Mouse (Mus musculus) CH12.LX (cell line): ENCODE results near the gene Reck. TPM values are rescaled to one million over a fixed set of nuclear protein-coding genes. Genes with fewer than 3 reads are reported as not detected.

ENCODE experiments used
- DNase-seq: peaks from one replicate; pipeline ENCODE4 v3.0.0-alpha.2; 2013; ENCODE audit errors: extremely low read depth
- H3K27ac ChIP-seq: 2 replicates; pipeline ENCODE4 v1.5.1; 2012; ENCODE audit warnings: low read depth, mild to moderate bottlenecking, control low read depth, moderate library complexity; ENCODE audit not compliant: insufficient read depth
- H3K27me3 ChIP-seq: replicated peaks from 2 replicates; pipeline ENCODE3; 2012; ENCODE audit warnings: inconsistent platforms
- H3K36me3 ChIP-seq, 2 experiments: replicated peaks in 1 of 2; 2 replicates each; pipeline versions ENCODE3 to v1.6.1; 2012; ENCODE audit warnings: inconsistent platforms in 1 of 2, low read length in 1 of 2, mild to moderate bottlenecking in 1 of 2, mixed read lengths in 1 of 2, moderate library complexity in 1 of 2; ENCODE audit not compliant: control insufficient read depth in 1 of 2, insufficient read depth in 1 of 2
- H3K4me1 ChIP-seq, 2 experiments: 2 replicates each; pipeline ENCODE4 v1.6.1; 2012; ENCODE audit warnings: inconsistent platforms in 1 of 2, moderate library complexity in 1 of 2; ENCODE audit not compliant: insufficient read depth in 2 of 2, control insufficient read depth in 1 of 2
- H3K4me2 ChIP-seq: 2 replicates; pipeline ENCODE4 v1.6.1; 2012; ENCODE audit warnings: low read depth, mild to moderate bottlenecking, control low read depth; ENCODE audit not compliant: poor library complexity, insufficient read depth, severe bottlenecking
- H3K4me3 ChIP-seq, 3 experiments: fragments of 150-350 bp in 1 of 3; sonication (generic) in 1 of 3; replicated peaks in 1 of 3; 2 replicates each; pipeline versions ENCODE3 to v1.5.1; 2011 to 2012; ENCODE audit warnings: low read depth in 2 of 3, low read length in 2 of 3, mild to moderate bottlenecking in 2 of 3, moderate library complexity in 2 of 3, control low read depth in 1 of 3, improper control_type of control experiment in 1 of 3, inconsistent platforms in 1 of 3, mixed read lengths in 1 of 3; ENCODE audit not compliant: poor library complexity in 1 of 3
- H3K79me2 ChIP-seq: replicated peaks from 2 replicates; pipeline ENCODE4 v1.6.1; 2012; ENCODE audit warnings: mild to moderate bottlenecking, moderate library complexity; ENCODE audit not compliant: control insufficient read depth, poor library complexity, insufficient read depth, severe bottlenecking; ENCODE audit errors: extremely low read depth
- H3K9ac ChIP-seq: 2 replicates; pipeline ENCODE4 v1.6.1; 2012; ENCODE audit warnings: low read depth, mild to moderate bottlenecking, control low read depth, moderate library complexity; ENCODE audit not compliant: insufficient read depth
- H3K9me3 ChIP-seq: replicated peaks from 2 replicates; pipeline ENCODE3; 2012; ENCODE audit warnings: low read length, inconsistent platforms, mixed read lengths
- BHLHE40 ChIP-seq: IDR thresholded peaks from 2 replicates; pipeline ENCODE4 v1.6.1; 2011; ENCODE audit warnings: mild to moderate bottlenecking, low read depth, low read length, improper control_type of control experiment
- CHD1 ChIP-seq: IDR thresholded peaks from 2 replicates; pipeline ENCODE4 v1.6.1; 2012; ENCODE audit warnings: low read depth, low read length, improper control_type of control experiment, inconsistent platforms
- CHD2 ChIP-seq: IDR thresholded peaks from 2 replicates; pipeline ENCODE4 v1.6.1; 2011; ENCODE audit warnings: low read length, improper control_type of control experiment
- CTCF ChIP-seq, 2 experiments: IDR thresholded peaks in 1 of 2; conservative IDR thresholded peaks in 1 of 2; 2 replicates each; pipeline ENCODE4 v1.5.1; 2011 to 2012; ENCODE audit warnings: low read depth in 2 of 2, low read length in 2 of 2, improper control_type of control experiment in 1 of 2, inconsistent platforms in 1 of 2, mild to moderate bottlenecking in 1 of 2, moderate library complexity in 1 of 2
- E2F4 ChIP-seq: IDR thresholded peaks from 2 replicates; pipeline ENCODE4 v1.6.1; 2011; ENCODE audit warnings: low read depth, low read length, improper control_type of control experiment; ENCODE audit not compliant: insufficient replicate concordance
- ELF1 ChIP-seq: IDR thresholded peaks from 2 replicates; pipeline ENCODE4 v1.6.1; 2014; ENCODE audit warnings: low read depth, mild to moderate bottlenecking, inconsistent platforms, low read length, improper control_type of control experiment
- EP300 ChIP-seq: IDR thresholded peaks from 2 replicates; pipeline ENCODE4 v1.6.1; 2011; ENCODE audit warnings: low read length, improper control_type of control experiment
- ETS1 ChIP-seq: conservative IDR thresholded peaks from 2 replicates; pipeline ENCODE4 v1.6.1; 2012; ENCODE audit warnings: low read depth, mild to moderate bottlenecking, inconsistent platforms, low read length, improper control_type of control experiment, moderate library complexity
- GABPA ChIP-seq: IDR thresholded peaks from 2 replicates; pipeline ENCODE4 v1.6.1; 2012; ENCODE audit warnings: low read depth, low read length, improper control_type of control experiment, inconsistent platforms; ENCODE audit not compliant: insufficient replicate concordance
- HCFC1 ChIP-seq: IDR thresholded peaks from 2 replicates; pipeline ENCODE4 v1.6.1; 2012; ENCODE audit warnings: low read depth, mild to moderate bottlenecking, inconsistent platforms, low read length, improper control_type of control experiment
- IRF4 ChIP-seq: IDR thresholded peaks from 2 replicates; pipeline ENCODE4 v1.6.1; 2014; ENCODE audit warnings: low read depth, mild to moderate bottlenecking, inconsistent platforms, low read length, improper control_type of control experiment
- JUN ChIP-seq: IDR thresholded peaks from 2 replicates; pipeline ENCODE4 v1.6.1; 2011; ENCODE audit warnings: low read depth, mild to moderate bottlenecking, low read length, improper control_type of control experiment, moderate library complexity; ENCODE audit not compliant: insufficient read depth
- JUND ChIP-seq: conservative IDR thresholded peaks from 2 replicates; pipeline ENCODE4 v1.6.1; 2011; ENCODE audit warnings: low read depth, low read length, improper control_type of control experiment
- KAT2A ChIP-seq: IDR thresholded peaks from 2 replicates; pipeline ENCODE4 v1.6.1; 2012; ENCODE audit warnings: low read length, improper control_type of control experiment, inconsistent platforms; ENCODE audit not compliant: insufficient replicate concordance
- MAFK ChIP-seq: IDR thresholded peaks from 2 replicates; pipeline ENCODE4 v1.6.1; 2011; ENCODE audit warnings: low read length, improper control_type of control experiment; ENCODE audit not compliant: insufficient replicate concordance
- MAX ChIP-seq: IDR thresholded peaks from 2 replicates; pipeline ENCODE4 v1.6.1; 2011; ENCODE audit warnings: low read length, improper control_type of control experiment
- MAZ ChIP-seq: IDR thresholded peaks from 2 replicates; pipeline ENCODE4 v1.6.1; 2012; ENCODE audit warnings: low read depth, mild to moderate bottlenecking, inconsistent platforms, low read length, improper control_type of control experiment, moderate library complexity
- MEF2A ChIP-seq: IDR thresholded peaks from 2 replicates; pipeline ENCODE4 v1.6.1; 2014; ENCODE audit warnings: low read depth, mild to moderate bottlenecking, inconsistent platforms, low read length, improper control_type of control experiment, borderline replicate concordance
- MXI1 ChIP-seq: IDR thresholded peaks from 2 replicates; pipeline ENCODE4 v1.6.1; 2011; ENCODE audit warnings: mild to moderate bottlenecking, low read depth, low read length, improper control_type of control experiment
- MYC ChIP-seq: IDR thresholded peaks from 2 replicates; pipeline ENCODE4 v1.6.1; 2011; ENCODE audit warnings: low read depth, mild to moderate bottlenecking, improper control_type of control experiment, low read length
- NELFE ChIP-seq: IDR thresholded peaks from 2 replicates; pipeline ENCODE4 v1.6.1; 2011; ENCODE audit warnings: low read depth, low read length, improper control_type of control experiment
- NRF1 ChIP-seq: IDR thresholded peaks from 2 replicates; pipeline ENCODE4 v1.6.1; 2014; ENCODE audit warnings: low read depth, mild to moderate bottlenecking, inconsistent platforms, low read length, improper control_type of control experiment, moderate library complexity
- PAX5 ChIP-seq: IDR thresholded peaks from 2 replicates; pipeline ENCODE4 v1.6.1; 2012; ENCODE audit warnings: low read length, inconsistent platforms, mixed read lengths
- POLR2A ChIP-seq: IDR thresholded peaks from 2 replicates; pipeline ENCODE4 v1.6.1; 2011; ENCODE audit warnings: low read depth, mild to moderate bottlenecking, improper control_type of control experiment, low read length
- RAD21 ChIP-seq: IDR thresholded peaks from 2 replicates; pipeline ENCODE4 v1.6.1; 2011; ENCODE audit warnings: low read depth, mild to moderate bottlenecking, low read length, improper control_type of control experiment, moderate library complexity
- RCOR1 ChIP-seq: conservative IDR thresholded peaks from 2 replicates; pipeline ENCODE4 v1.6.1; 2012; ENCODE audit warnings: low read depth, mild to moderate bottlenecking, inconsistent platforms, low read length, improper control_type of control experiment
- SIN3A ChIP-seq: IDR thresholded peaks from 2 replicates; pipeline ENCODE4 v1.6.1; 2012; ENCODE audit warnings: low read length, improper control_type of control experiment, inconsistent platforms
- SMC3 ChIP-seq: IDR thresholded peaks from 2 replicates; pipeline ENCODE4 v1.6.1; 2011; ENCODE audit warnings: low read depth, low read length, improper control_type of control experiment
- TBP ChIP-seq: conservative IDR thresholded peaks from 2 replicates; pipeline ENCODE4 v1.6.1; 2011; ENCODE audit warnings: low read depth, low read length, improper control_type of control experiment
- TCF12 ChIP-seq: IDR thresholded peaks from 2 replicates; pipeline ENCODE4 v1.6.1; 2014; ENCODE audit warnings: low read depth, mild to moderate bottlenecking, inconsistent platforms, low read length, improper control_type of control experiment
- UBTF ChIP-seq: IDR thresholded peaks from 2 replicates; pipeline ENCODE4 v1.6.1; 2012; ENCODE audit warnings: low read depth, mild to moderate bottlenecking, inconsistent platforms, low read length, improper control_type of control experiment, moderate library complexity
- USF1 ChIP-seq: IDR thresholded peaks from 2 replicates; pipeline ENCODE4 v1.6.1; 2014; ENCODE audit warnings: low read depth, mild to moderate bottlenecking, inconsistent platforms, low read length, improper control_type of control experiment
- USF2 ChIP-seq: conservative IDR thresholded peaks from 2 replicates; pipeline ENCODE4 v1.6.1; 2011; ENCODE audit warnings: low read depth, low read length, improper control_type of control experiment
- ZC3H11A ChIP-seq: IDR thresholded peaks from 2 replicates; pipeline ENCODE4 v1.6.1; 2012; ENCODE audit warnings: low read depth, mild to moderate bottlenecking, inconsistent platforms, low read length, improper control_type of control experiment
- ZKSCAN1 ChIP-seq: IDR thresholded peaks from 2 replicates; pipeline ENCODE4 v1.6.1; 2012; ENCODE audit warnings: low read depth, inconsistent platforms, low read length, improper control_type of control experiment, borderline replicate concordance
- ZMIZ1 ChIP-seq: IDR thresholded peaks from 2 replicates; pipeline ENCODE4 v1.6.1; 2012; ENCODE audit warnings: low read depth, mild to moderate bottlenecking, inconsistent platforms, low read length, improper control_type of control experiment
- ZNF384 ChIP-seq: IDR thresholded peaks from 2 replicates; pipeline ENCODE4 v1.6.1; 2012; ENCODE audit warnings: low read depth, low read length, improper control_type of control experiment, inconsistent platforms
- dilution Hi-C: fragments of 300-500 bp; cut with MboI; formaldehyde crosslinking; loops from 2 replicates; pipeline ENCODE4 v1.14.3; 2020; ENCODE audit warnings: low sequenced_read_pairs; ENCODE audit not compliant: extremely low pct_unique_long_range_greater_than_20kb, extremely low pct_ligation_motif_present
- in situ Hi-C: fragments of 300-500 bp; cut with MboI; formaldehyde crosslinking; loops from 3 replicates; pipeline ENCODE4 v1.14.3; 2019; ENCODE audit warnings: low sequenced_read_pairs, low pct_ligation_motif_present, low pct_unique_long_range_greater_than_20kb, mixed read lengths
- polyA plus RNA-seq: library from polyadenylated mRNA; unstranded; fragments of >175 nt; gene quantifications from 2 replicates; pipeline ENCODE4 v1.2.1, GENCODE M21; 2012; ENCODE audit warnings: low read depth; ENCODE audit not compliant: insufficient read length
- total RNA-seq, 2 experiments: library from RNA; depleted of rRNA; stranded (reverse); fragments of 300-350 nt in 1 of 2; fragments of >200 nt in 1 of 2; gene quantifications; 2 replicates each; pipeline ENCODE4 v1.2.3; 2012 to 2014

Reck gene
- total and polyA plus RNA-seq, 3 experiments = 0.44 to 1.8 (median 0.68) TPM

- peak; percentile 84 for DNase-seq
- H3K27ac ChIP-seq = peak overlapping the region; percentile 95
- H3K79me2 ChIP-seq = peaks cover 3% of the 10 kb centered on the region; the same call in 1 of the 2 replicates
- H3K9ac ChIP-seq = peak overlapping the region; percentile 65
- no peaks in the 10 kb centered on the region for H3K27me3 ChIP-seq
- no peaks in the 10 kb centered on the region for H3K9me3 ChIP-seq
- dilution Hi-C loops (no loop called here), in situ Hi-C loops (no loop called here)
- peak overlapping the region; percentile 10 to 55 (median 29) for H3K4me3 ChIP-seq
- peak overlapping the region; percentile 93 for H3K4me2 ChIP-seq
- H3K4me1 ChIP-seq = peaks cover 58 to 89% of the 10 kb centered on the region in 2 experiments
- H3K36me3 ChIP-seq = peaks cover 9 to 49% of the 10 kb centered on the region in 2 experiments
- peak; percentile 54; the same call in 1 of the 2 replicates for TF ChIP-seq SIN3A
- TF ChIP-seq E2F4 = no peak
- TF ChIP-seq CTCF (conservative IDR thresholded peaks at IDR 0.05 in 1 of 2, IDR thresholded peaks at IDR 0.05 in 1 of 2; ENCODE audit: low read depth in 2 of 2, low read length in 2 of 2) = peak in 1 of 2 experiments; percentile 26; a peak in 1 of 4 replicates
- no peak for TF ChIP-seq NELFE
- 0 out of 2 replicates have a peak, but pooled peaks have one; percentile 36 for TF ChIP-seq MAX
- TF ChIP-seq JUN = no peak
- TF ChIP-seq RAD21 = no peak; the same call in none of the 2 replicates
- TF ChIP-seq ZKSCAN1 = no peak
- TF ChIP-seq TCF12 = peak; percentile 63; the same call in 1 of the 2 replicates
- no peak; the same call in 1 of the 2 replicates for TF ChIP-seq RCOR1
- TF ChIP-seq MAZ = peak; percentile 66; the same call in 1 of the 2 replicates
- TF ChIP-seq MXI1 = peak; percentile 30
- 0 out of 2 replicates have a peak, but pooled peaks have one; percentile 26 for TF ChIP-seq MAFK
- TF ChIP-seq PAX5 = no peak
- peak; percentile 50; the same call in 1 of the 2 replicates for TF ChIP-seq CHD2
- no peak for TF ChIP-seq ZMIZ1
- 0 out of 2 replicates have a peak, but pooled peaks have one; percentile 16 for TF ChIP-seq ELF1
- TF ChIP-seq MEF2A = no peak
- no peak for TF ChIP-seq ZC3H11A
- peak; percentile 86 for TF ChIP-seq NRF1
- TF ChIP-seq IRF4 = peak; percentile 53
- peak; percentile 42 for TF ChIP-seq ETS1
- no peak for TF ChIP-seq GABPA
- peak; percentile 58; the same call in 1 of the 2 replicates for TF ChIP-seq CHD1
- no peak for TF ChIP-seq SMC3
- TF ChIP-seq JUND = no peak
- TF ChIP-seq ZNF384 = no peak
- no peak for TF ChIP-seq POLR2A
- no peak for TF ChIP-seq HCFC1
- TF ChIP-seq BHLHE40 = peak; percentile 89
- 0 out of 2 replicates have a peak, but pooled peaks have one; percentile 15 for TF ChIP-seq TBP
- TF ChIP-seq KAT2A = 0 out of 2 replicates have a peak, but pooled peaks have one; percentile 38
- TF ChIP-seq USF1 = no peak
- TF ChIP-seq MYC = peak; percentile 34; the same call in 1 of the 2 replicates
- no peak for TF ChIP-seq EP300
- no peak for TF ChIP-seq USF2
- TF ChIP-seq UBTF = 0 out of 2 replicates have a peak, but pooled peaks have one; percentile 30
Measured at GRCm38 (mm10) chr4:43970393-43971330, 95.3 kb downstream of the Reck start.
